8 mouse cellular contexts compared by ENCODE assay signal in the genomic region with DNA sequence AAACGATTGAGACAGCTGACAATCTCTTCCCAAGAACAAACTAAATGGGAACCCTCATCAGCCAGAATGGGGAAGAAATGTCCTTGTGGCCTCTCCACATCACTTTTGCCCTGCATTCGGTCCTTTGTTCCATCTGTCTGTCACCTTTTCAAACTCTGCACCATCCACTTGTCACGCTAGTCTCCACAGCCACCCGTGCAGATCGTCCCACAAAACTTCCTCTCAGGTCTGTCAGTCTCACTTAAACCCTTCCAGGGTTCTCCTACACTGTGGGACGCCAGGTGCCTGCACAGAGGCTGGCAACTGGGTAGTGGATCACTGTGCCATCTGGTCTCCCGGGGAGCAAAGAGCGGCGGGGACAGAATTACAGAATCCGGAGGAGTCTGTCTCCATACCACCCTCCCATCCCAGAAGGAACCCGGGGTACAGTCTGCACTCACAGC. TPM values are rescaled to one million over a fixed set of nuclear protein-coding genes. Genes with fewer than 3 reads are reported as not detected.
DNase-seq lines count a peak whose midpoint lies in the region; ATAC-seq and TF ChIP-seq lines count a peak whose summit lies in the region.

No protein-coding gene starts in this region.

- H3K36me3 ChIP-seq in kidney, postnatal 0 days (ENCODE audit: insufficient read depth, low read length), result no peaks in the 10 kb centered on the region
- no peaks in the 10 kb centered on the region for H3K36me3 ChIP-seq in hindbrain, embryonic 16.5 days (ENCODE audit: control insufficient read depth, insufficient read depth, low read length)

- no peak for TF ChIP-seq CTCF in kidney, postnatal 0 days (IDR thresholded peaks at IDR 0.05; ENCODE audit: low read depth)
- TF ChIP-seq CTCF in brain, embryonic 14.5 days (IDR thresholded peaks at IDR 0.05; ENCODE audit: borderline replicate concordance, extremely low read depth, insufficient read depth, insufficient read length), result no peak

- no peaks in the 10 kb centered on the region for H3K4me1 ChIP-seq in kidney, postnatal 0 days (replicated peaks; ENCODE audit: insufficient read depth, low read length)
- H3K4me1 ChIP-seq in hindbrain, embryonic 16.5 days (ENCODE audit: control insufficient read depth, insufficient read depth, low read depth, low read length), result peaks cover 6% of the 10 kb centered on the region

- no peak for ATAC-seq in kidney, postnatal 0 days (replicated peaks; ENCODE audit: low FRiP score, low read depth)
- no peak for ATAC-seq in hindbrain, embryonic 16.5 days
- ATAC-seq in monocyte, adult 5-6 weeks (replicated peaks; ENCODE audit: insufficient number of reproducible peaks, low FRiP score, low TSS enrichment, poor library complexity, severe bottlenecking), result peak; percentile 4; the same call in 1 of the 2 replicates

- H3K27ac ChIP-seq in kidney, postnatal 0 days, result no peak overlapping the region
- no peak overlapping the region for H3K27ac ChIP-seq in hindbrain, embryonic 16.5 days (ENCODE audit: low read depth, low read length)

- TF ChIP-seq POLR2A in brain, embryonic 14.5 days (IDR thresholded peaks at IDR 0.05; ENCODE audit: borderline replicate concordance, extremely low read depth, insufficient read depth, insufficient read length, poor library complexity, severe bottlenecking), result no peak

- peak overlapping the region; percentile 78 for H3K4me3 ChIP-seq in kidney, postnatal 0 days (replicated peaks; ENCODE audit: low read depth, low read length)
- H3K4me3 ChIP-seq in hindbrain, embryonic 16.5 days (ENCODE audit: low read length), result peak overlapping the region; percentile 91

- DNase-seq in kidney, postnatal 0 days (ENCODE audit: low spot score), result no peak
- no peak for DNase-seq in kidney, adult 11 months
- DNase-seq in brain, embryonic 14.5 days (ENCODE audit: low read depth), result peak; percentile 3
- no peak for DNase-seq in retina, embryonic 14.5 days (ENCODE audit: low spot score)
- DNase-seq in cerebellum, adult 9-11 months, result no peak
- DNase-seq in adrenal gland, adult 18-20 months (ENCODE audit: low spot score in 2 of 2), result no peak

- peak overlapping the region; percentile 79; the same call in 1 of the 2 replicates for H3K9ac ChIP-seq in kidney, postnatal 0 days (ENCODE audit: low read depth, low read length)
- 0 out of 2 replicates have a peak overlapping the region, but pooled peaks have one; percentile 36 for H3K9ac ChIP-seq in hindbrain, embryonic 16.5 days (ENCODE audit: low read depth, low read length)

- peak overlapping the region; percentile 69 for H3K4me2 ChIP-seq in kidney, postnatal 0 days (ENCODE audit: low read length)
- peak overlapping the region; percentile 81 for H3K4me2 ChIP-seq in hindbrain, embryonic 16.5 days (ENCODE audit: low read length)

- H3K9me3 ChIP-seq in kidney, postnatal 0 days (replicated peaks; ENCODE audit: low read length), result no peaks in the 10 kb centered on the region
- H3K9me3 ChIP-seq in hindbrain, embryonic 16.5 days (ENCODE audit: control insufficient read depth, low read length), result no peaks in the 10 kb centered on the region

- no peaks in the 10 kb centered on the region for H3K27me3 ChIP-seq in kidney, postnatal 0 days (ENCODE audit: insufficient read depth, low read length)
- H3K27me3 ChIP-seq in hindbrain, embryonic 16.5 days (replicated peaks; ENCODE audit: control insufficient read depth, insufficient read depth, low read length), result no peaks in the 10 kb centered on the region; the same call in 1 of the 2 replicates

- WGBS in kidney, postnatal 0 days, result 6% methylated on average over 11 of the region's 11 CpGs
- 3% methylated on average over 11 of the region's 11 CpGs for WGBS in hindbrain, embryonic 16.5 days

RNA-seq across cellular contexts. Expression of a gene that starts 0.6 kb away (rescaled TPM):
- polyA plus RNA-seq in kidney, postnatal 0 days (2015; fragmentation: Nextera tagmentation; extraction: Ambion mirVana), result 21.8 and 24.2 TPM in 2 replicates
- polyA plus RNA-seq in brain, embryonic 14.5 days (2012; rRNA removed), result 22.6 and 26.6 TPM in 2 replicates
- 55.9 and 59.1 TPM in 2 replicates for polyA plus RNA-seq in hindbrain, embryonic 16.5 days (2015; fragmentation: Nextera tagmentation; extraction: Ambion mirVana)
- total RNA-seq in monocyte, adult 5-6 weeks (2017), result 17.8 to 35.6 TPM (median 25.5 TPM) in 3 replicates
- 10 to 100 TPM; 16.2 to 20.3 TPM for total RNA-seq in adrenal gland, adult 18-20 months (2021)

RNA-seq across cellular contexts. Expression of a gene that starts 42.9 kb away (rescaled TPM):
- polyA plus RNA-seq in kidney, postnatal 0 days (2015; fragmentation: Nextera tagmentation; extraction: Ambion mirVana), result 44.5 and 56.0 TPM in 2 replicates
- 23.9 and 25.2 TPM in 2 replicates for polyA plus RNA-seq in brain, embryonic 14.5 days (2012; rRNA removed)
- polyA plus RNA-seq in hindbrain, embryonic 16.5 days (2015; fragmentation: Nextera tagmentation; extraction: Ambion mirVana), result 15.3 and 17.9 TPM in 2 replicates
- 44.5 to 91.5 TPM (median 53.5 TPM) in 3 replicates for total RNA-seq in monocyte, adult 5-6 weeks (2017)
- total RNA-seq in adrenal gland, adult 18-20 months (2021), result 1 to 10 TPM; 4.0 to 6.2 TPM

RNA-seq across cellular contexts. Expression of a gene that starts 47.2 kb away (rescaled TPM):
- 22.7 and 24.6 TPM in 2 replicates for polyA plus RNA-seq in kidney, postnatal 0 days (2015; fragmentation: Nextera tagmentation; extraction: Ambion mirVana)
- polyA plus RNA-seq in brain, embryonic 14.5 days (2012; rRNA removed), result 0.66 and 0.67 TPM in 2 replicates
- 0.50 and 0.66 TPM in 2 replicates for polyA plus RNA-seq in hindbrain, embryonic 16.5 days (2015; fragmentation: Nextera tagmentation; extraction: Ambion mirVana)
- 11.5 to 14.9 TPM (median 13.4 TPM) in 3 replicates for total RNA-seq in monocyte, adult 5-6 weeks (2017)
- 1 to 10 TPM; 2.0 to 2.8 TPM for total RNA-seq in adrenal gland, adult 18-20 months (2021)

RNA-seq across cellular contexts. Expression of a gene that starts 47.3 kb away (rescaled TPM):
- 101 and 115 TPM in 2 replicates for polyA plus RNA-seq in kidney, postnatal 0 days (2015; fragmentation: Nextera tagmentation; extraction: Ambion mirVana)
- 45.0 and 46.2 TPM in 2 replicates for polyA plus RNA-seq in brain, embryonic 14.5 days (2012; rRNA removed)
- 72.5 and 74.4 TPM in 2 replicates for polyA plus RNA-seq in hindbrain, embryonic 16.5 days (2015; fragmentation: Nextera tagmentation; extraction: Ambion mirVana)
- 24.1 to 52.5 TPM (median 27.2 TPM) in 3 replicates for total RNA-seq in monocyte, adult 5-6 weeks (2017)
- total RNA-seq in adrenal gland, adult 18-20 months (2021), result 10 to 100 TPM; 59.5 to 80.9 TPM

Comparison
In these comparisons a context has a peak if more than half of its experiments do, and no peak if none do; other contexts are left out.
1. RNA of a gene that starts 47.2 kb away (polyA plus RNA-seq): 22.7 to 24.6 TPM in kidney, postnatal 0 days; 0.66 to 0.67 TPM in brain, embryonic 14.5 days and 0.50 to 0.66 TPM in hindbrain, embryonic 16.5 days; every median in the first group is over 10 times any median in the second.